Mouse (Mus musculus) thymus, adult 18-20 months (tissue): ENCODE data around the gene Olfr850.

Source experiments
- DNase-seq, 2 experiments: peaks; one replicate each; pipeline ENCODE4 v3.0.0; 2022; ENCODE audit warnings: mixed read lengths in 2 of 2

Olfr850 gene

GRCm38 (mm10) chr9:19478148-19478547 lies at the start of gene Olfr850:
TSS of gene Olfr850 (minus strand) at chr9:19478248.
- no peak for DNase-seq

- DNase-seq: no peak
These were observed 14.9 kb upstream of the Olfr850 start, which contains the start of gene Olfr851 for GRCm38 (mm10) chr9:19492995-19493394. TSS of gene Olfr851 (plus strand) at chr9:19493295.

- no peak for DNase-seq
These were observed 38.1 kb downstream of the Olfr850 start, which contains the start of gene Olfr849 for GRCm38 (mm10) chr9:19439966-19440365. TSS of gene Olfr849 (plus strand) at chr9:19440266.
